Mouse (Mus musculus) myocyte (in vitro differentiated cells): ENCODE data around the gene Snap23. TPM values are rescaled to one million over a fixed set of nuclear protein-coding genes. Genes with fewer than 3 reads are reported as not detected.

ENCODE experiments used
- H3K27me3 ChIP-seq: one replicate; pipeline ENCODE4 v1.6.1; 2011; ENCODE audit not compliant: control insufficient read depth, insufficient read depth, insufficient read length
- H3K36me3 ChIP-seq: one replicate; pipeline ENCODE4 v1.6.1; 2011; ENCODE audit not compliant: control insufficient read depth, insufficient read depth
- H3K4me2 ChIP-seq: one replicate; pipeline ENCODE4 v1.6.1; 2011; ENCODE audit warnings: low read depth, control low read depth
- H3K4me3 ChIP-seq: one replicate; pipeline ENCODE4 v1.5.1; 2011; ENCODE audit warnings: mild to moderate bottlenecking, control low read depth, moderate library complexity
- H3K79me2 ChIP-seq: one replicate; pipeline ENCODE4 v1.6.1; 2011; ENCODE audit not compliant: control insufficient read depth, insufficient read depth
- H3ac ChIP-seq: one replicate; pipeline ENCODE4 v1.6.1; 2011; ENCODE audit not compliant: control insufficient read depth, insufficient read length
- CEBPB ChIP-seq: IDR thresholded peaks from 2 replicates; pipeline ENCODE4 v1.6.1; 2011; ENCODE audit warnings: mild to moderate bottlenecking, moderate library complexity; ENCODE audit not compliant: poor library complexity, insufficient read depth, severe bottlenecking
- E2F4 ChIP-seq: IDR thresholded peaks from one replicate; pipeline ENCODE4 v1.6.1; 2011; ENCODE audit warnings: mild to moderate bottlenecking, control low read depth, moderate library complexity; ENCODE audit not compliant: insufficient read depth
- MAX ChIP-seq: IDR thresholded peaks from one replicate; pipeline ENCODE4 v1.6.1; 2011; ENCODE audit warnings: low read depth, mild to moderate bottlenecking, control low read depth
- MYOD1 ChIP-seq, 3 experiments: IDR thresholded peaks; one replicate each; pipeline ENCODE4 v1.6.1; 2011; ENCODE audit warnings: control low read depth in 2 of 3, low read depth in 2 of 3, mild to moderate bottlenecking in 2 of 3, moderate library complexity in 1 of 3; ENCODE audit not compliant: insufficient read length in 2 of 3, control insufficient read depth in 1 of 3
- MYOG ChIP-seq, 3 experiments: IDR thresholded peaks; one replicate each; pipeline ENCODE4 v1.6.1; 2011; ENCODE audit warnings: control low read depth in 2 of 3, low read depth in 2 of 3, mild to moderate bottlenecking in 2 of 3; ENCODE audit not compliant: insufficient read length in 2 of 3, control insufficient read depth in 1 of 3, insufficient read depth in 1 of 3
- POLR2A ChIP-seq: IDR thresholded peaks from one replicate; pipeline ENCODE4 v1.6.1; 2011; ENCODE audit warnings: low read depth, mild to moderate bottlenecking, control low read depth, moderate library complexity; ENCODE audit not compliant: insufficient read length
- POLR2AphosphoS2 ChIP-seq: IDR thresholded peaks from one replicate; pipeline ENCODE4 v1.6.1; 2011; ENCODE audit warnings: low read depth, control low read depth; ENCODE audit not compliant: insufficient read length
- REST ChIP-seq: IDR thresholded peaks from one replicate; pipeline ENCODE4 v1.6.1; 2011; ENCODE audit warnings: mild to moderate bottlenecking, control low read depth, moderate library complexity; ENCODE audit not compliant: insufficient read depth, insufficient read length
- SRF ChIP-seq: IDR thresholded peaks from one replicate; pipeline ENCODE4 v1.6.1; 2011; ENCODE audit warnings: low read depth; ENCODE audit not compliant: control insufficient read depth, insufficient read length
- TCF12 ChIP-seq: IDR thresholded peaks from one replicate; pipeline ENCODE4 v1.6.1; 2011; ENCODE audit warnings: mild to moderate bottlenecking, control low read depth; ENCODE audit not compliant: poor library complexity, insufficient read depth, severe bottlenecking
- TCF3 ChIP-seq: IDR thresholded peaks from one replicate; pipeline ENCODE4 v1.6.1; 2011; ENCODE audit warnings: low read depth, control low read depth; ENCODE audit not compliant: insufficient read length
- USF1 ChIP-seq: IDR thresholded peaks from one replicate; pipeline ENCODE4 v1.6.1; 2011; ENCODE audit warnings: low read depth, mild to moderate bottlenecking, control low read depth, moderate library complexity
- polyA plus RNA-seq: library from polyadenylated mRNA; unstranded; fragments of >200 nt; fragmentation: generic; extraction: Trizol; gene quantifications from one replicate; pipeline ENCODE4 v1.2.1, GENCODE M21; 2012; ENCODE audit warnings: missing spikeins

Snap23 gene
- polyA plus RNA-seq, 1 experiment: 15.3 TPM

- Histone ChIP-seq H3K36me3 (peaks cover 59% of the 10 kb centered on the region), H3ac (no peak overlapping the region), H3K4me3 (no peak overlapping the region), H3K27me3 (no peaks in the 10 kb centered on the region), H3K79me2 (no peaks in the 10 kb centered on the region), H3K4me2 (no peak overlapping the region)
- TF ChIP-seq POLR2AphosphoS2 (no peak), POLR2A (no peak), USF1 (no peak), E2F4 (no peak), MYOD1 (IDR thresholded peaks at IDR 0.05; ENCODE audit: control insufficient read depth in 1 of 3, insufficient read length in 2 of 3, low read depth in 2 of 3) (no peak), SRF (no peak), TCF3 (no peak), MYOG (IDR thresholded peaks at IDR 0.05; ENCODE audit: control insufficient read depth in 1 of 3, insufficient read depth in 1 of 3, insufficient read length in 2 of 3, low read depth in 2 of 3) (no peak), MAX (no peak), CEBPB (no peak)
Observed at GRCm38 (mm10) chr2:120599506-120599905, 32.0 kb downstream of the Snap23 start.

- Histone ChIP-seq H3K27me3 (no peaks in the 10 kb centered on the region), H3K4me3 (no peak overlapping the region), H3ac (no peak overlapping the region), H3K36me3 (peaks cover 6% of the 10 kb centered on the region), H3K79me2 (peaks cover 13% of the 10 kb centered on the region), H3K4me2 (no peak overlapping the region)
- no peak for TF ChIP-seq TCF12
- TF ChIP-seq MAX: no peak
- no peak for TF ChIP-seq TCF3
- no peak for TF ChIP-seq REST
- no peak for TF ChIP-seq MYOD1 (IDR thresholded peaks at IDR 0.05; ENCODE audit: control insufficient read depth in 1 of 3, insufficient read length in 2 of 3, low read depth in 2 of 3)
- TF ChIP-seq CEBPB: no peak
- TF ChIP-seq SRF: no peak
- TF ChIP-seq POLR2AphosphoS2: no peak
- no peak for TF ChIP-seq POLR2A
- TF ChIP-seq MYOG (IDR thresholded peaks at IDR 0.05; ENCODE audit: control insufficient read depth in 1 of 3, insufficient read depth in 1 of 3, insufficient read length in 2 of 3, low read depth in 2 of 3): no peak
- no peak for TF ChIP-seq E2F4
- no peak for TF ChIP-seq USF1
Observed at GRCm38 (mm10) chr2:120606021-120606690, 38.7 kb downstream of the Snap23 start.

DNA sequence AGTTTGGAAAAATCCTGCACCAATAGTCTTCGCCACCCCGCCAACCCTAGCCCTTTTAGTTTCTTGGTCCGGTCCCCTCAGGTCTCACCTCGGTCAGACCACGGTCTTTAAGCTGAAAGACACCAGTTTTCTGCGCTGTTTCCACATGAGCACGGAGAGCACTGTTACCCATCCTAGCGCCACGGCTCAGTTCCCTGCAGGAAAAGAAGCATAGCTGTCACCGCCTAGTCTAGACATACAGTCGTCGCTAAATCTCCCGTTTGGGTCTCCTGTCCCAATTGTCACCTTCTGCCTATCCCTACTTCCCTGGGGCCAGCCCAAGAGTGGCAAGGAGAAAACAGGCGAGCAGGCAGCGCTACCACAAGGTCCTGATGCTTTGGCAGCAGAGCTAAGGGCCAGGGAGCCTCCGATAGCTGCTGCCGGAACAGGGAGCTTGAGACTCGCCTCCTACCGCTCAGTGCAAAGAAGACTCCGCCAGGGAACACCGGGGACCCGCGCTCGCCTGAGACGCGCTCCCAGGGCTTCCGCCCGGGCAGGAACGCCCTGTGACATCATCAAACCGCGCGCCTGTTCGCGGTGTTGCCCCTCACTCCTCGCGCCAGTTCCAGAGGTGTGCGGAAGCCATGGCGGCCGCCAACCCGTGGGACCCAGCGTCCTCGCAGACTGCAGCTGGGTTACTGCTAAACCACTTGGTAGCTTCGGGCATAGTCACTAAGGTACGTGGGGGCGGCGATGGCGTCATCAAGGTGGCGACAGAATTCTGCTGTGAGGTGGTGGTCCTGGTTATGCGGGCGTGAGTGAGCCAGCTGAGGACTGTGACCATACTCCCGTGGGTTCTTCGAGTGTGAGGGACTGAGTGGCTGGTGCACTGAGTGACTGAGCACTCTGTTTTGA, 41.6 kb downstream of the Snap23 start, which contains the start of the genes Haus2 and Lrrc57:
TSS of gene Haus2 (plus strand) at position 554 of the 894 bp plus-strand sequence.
TSS of gene Lrrc57 (minus strand) at position 691 of the 894 bp plus-strand sequence.
- peak; percentile 86 for TF ChIP-seq POLR2AphosphoS2
- no peak for TF ChIP-seq TCF3
- TF ChIP-seq CEBPB: no peak
- TF ChIP-seq E2F4: no peak
- TF ChIP-seq SRF: peak; percentile 89
- no peak for TF ChIP-seq MYOD1 (IDR thresholded peaks at IDR 0.05; ENCODE audit: control insufficient read depth in 1 of 3, insufficient read length in 2 of 3, low read depth in 2 of 3)
- TF ChIP-seq TCF12: no peak
- TF ChIP-seq POLR2A: peak; percentile 95
- TF ChIP-seq REST: no peak
- TF ChIP-seq USF1: no peak
- TF ChIP-seq MYOG (IDR thresholded peaks at IDR 0.05; ENCODE audit: control insufficient read depth in 1 of 3, insufficient read depth in 1 of 3, insufficient read length in 2 of 3, low read depth in 2 of 3): peak in 1 of 3 experiments; percentile 24
- TF ChIP-seq MAX: no peak
- Histone ChIP-seq H3K27me3 (no peaks in the 10 kb centered on the region), H3K79me2 (peaks cover 13% of the 10 kb centered on the region), H3K36me3 (peaks cover 11% of the 10 kb centered on the region), H3K4me3 (peak within 1 kb of the TSS; percentile 87), H3K4me2 (peak within 1 kb of the TSS; percentile 91), H3ac (peak within 1 kb of the TSS; percentile 24)

- H3K4me3 ChIP-seq: no peak overlapping the region
- H3K79me2 ChIP-seq: no peaks in the 10 kb centered on the region
- H3K4me2 ChIP-seq: no peak overlapping the region
- no peak for TF ChIP-seq TCF12
- no peak for TF ChIP-seq SRF
- no peak for TF ChIP-seq MYOD1 (IDR thresholded peaks at IDR 0.05; ENCODE audit: control insufficient read depth in 1 of 3, insufficient read length in 2 of 3, low read depth in 2 of 3)
- TF ChIP-seq MYOG (IDR thresholded peaks at IDR 0.05; ENCODE audit: control insufficient read depth in 1 of 3, insufficient read depth in 1 of 3, insufficient read length in 2 of 3, low read depth in 2 of 3): no peak
- H3K27me3 ChIP-seq: no peaks in the 10 kb centered on the region
- H3K36me3 ChIP-seq: peaks cover 33% of the 10 kb centered on the region
- no peak overlapping the region for H3ac ChIP-seq
Observed at GRCm38 (mm10) chr2:120616279-120617163, 49.0 kb downstream of the Snap23 start.
